Mouse (Mus musculus): ENCODE measurements around the gene Yrdc. TPM values are rescaled to one million over a fixed set of nuclear protein-coding genes. Genes with fewer than 3 reads are reported as not detected.

Gene Yrdc
- polyA plus RNA-seq, 1 experiment from 2014 or later = 10.6 TPM

GRCm38 (mm10) chr4:124840998-124841397 lies 9.5 kb upstream of the Yrdc start:
- no peak for ATAC-seq (ENCODE audit: low read depth)
- peaks cover 26% of the 10 kb centered on the region for H3K36me3 ChIP-seq (ENCODE audit: control insufficient read depth, insufficient read depth)
- H3K4me3 ChIP-seq (ENCODE audit: low read depth, low read length) = no peak overlapping the region
- WGBS (ENCODE audit: insufficient replicate concordance) = 90% methylated on average over 1 of the region's 1 CpGs
- H3K4me2 ChIP-seq (ENCODE audit: low read depth, low read length) = no peak overlapping the region
- no peaks in the 10 kb centered on the region for H3K4me1 ChIP-seq (ENCODE audit: control insufficient read depth, low read depth, low read length)
- no peak overlapping the region for H3K9ac ChIP-seq (ENCODE audit: low read depth, low read length)
- no peak overlapping the region for H3K27ac ChIP-seq (ENCODE audit: low read length)
- no peaks in the 10 kb centered on the region for H3K27me3 ChIP-seq (ENCODE audit: control insufficient read depth, insufficient read depth, low read depth, low read length)
- H3K9me3 ChIP-seq (replicated peaks; ENCODE audit: control insufficient read depth, low read length) = no peaks in the 10 kb centered on the region

GRCm38 (mm10) chr4:124843493-124843892 lies 7.0 kb upstream of the Yrdc start:
- peak; percentile 60; the same call in 1 of the 2 replicates for ATAC-seq (ENCODE audit: low read depth)
- 62% methylated on average over 11 of the region's 11 CpGs for WGBS (ENCODE audit: insufficient replicate concordance)
- H3K9ac ChIP-seq (ENCODE audit: low read depth, low read length) = no peak overlapping the region
- H3K36me3 ChIP-seq (ENCODE audit: control insufficient read depth, insufficient read depth) = peaks cover 20% of the 10 kb centered on the region
- peaks cover 6% of the 10 kb centered on the region for H3K4me1 ChIP-seq (ENCODE audit: control insufficient read depth, low read depth, low read length)
- H3K27ac ChIP-seq (ENCODE audit: low read length) = no peak overlapping the region
- H3K4me3 ChIP-seq (ENCODE audit: low read depth, low read length) = no peak overlapping the region
- H3K27me3 ChIP-seq (ENCODE audit: control insufficient read depth, insufficient read depth, low read depth, low read length) = no peaks in the 10 kb centered on the region
- H3K4me2 ChIP-seq (ENCODE audit: low read depth, low read length) = no peak overlapping the region
- no peaks in the 10 kb centered on the region for H3K9me3 ChIP-seq (replicated peaks; ENCODE audit: control insufficient read depth, low read length)

GRCm38 (mm10) chr4:124847573-124847972 lies 2.9 kb upstream of the Yrdc start:
- no peak overlapping the region for H3K4me3 ChIP-seq (ENCODE audit: low read depth, low read length)
- H3K9ac ChIP-seq (ENCODE audit: low read depth, low read length) = no peak overlapping the region
- WGBS (ENCODE audit: insufficient replicate concordance) = 6% methylated on average over 8 of the region's 8 CpGs
- H3K36me3 ChIP-seq (ENCODE audit: control insufficient read depth, insufficient read depth) = peaks cover under 1% of the 10 kb centered on the region
- no peak overlapping the region for H3K27ac ChIP-seq (ENCODE audit: low read length)
- no peaks in the 10 kb centered on the region for H3K27me3 ChIP-seq (ENCODE audit: control insufficient read depth, insufficient read depth, low read depth, low read length)
- no peaks in the 10 kb centered on the region for H3K9me3 ChIP-seq (replicated peaks; ENCODE audit: control insufficient read depth, low read length)
- H3K4me2 ChIP-seq (ENCODE audit: low read depth, low read length) = no peak overlapping the region
- peaks cover 24% of the 10 kb centered on the region for H3K4me1 ChIP-seq (ENCODE audit: control insufficient read depth, low read depth, low read length)
- ATAC-seq (ENCODE audit: low read depth) = peak; percentile 23

- Histone ChIP-seq H3K36me3 (ENCODE audit: control insufficient read depth, insufficient read depth) (peaks cover 4% of the 10 kb centered on the region), H3K9ac (ENCODE audit: low read depth, low read length) (peak overlapping the region; percentile 84), H3K4me2 (ENCODE audit: low read depth, low read length) (peak overlapping the region; percentile 95), H3K4me1 (ENCODE audit: control insufficient read depth, low read depth, low read length) (peaks cover 24% of the 10 kb centered on the region), H3K27me3 (ENCODE audit: control insufficient read depth, insufficient read depth, low read depth, low read length) (no peaks in the 10 kb centered on the region), H3K4me3 (ENCODE audit: low read depth, low read length) (peak overlapping the region; percentile 94), H3K9me3 (replicated peaks; ENCODE audit: control insufficient read depth, low read length) (no peaks in the 10 kb centered on the region), H3K27ac (ENCODE audit: low read length) (peak overlapping the region; percentile 80)
- WGBS (ENCODE audit: insufficient replicate concordance) = 11% methylated on average over 24 of the region's 24 CpGs
- ATAC-seq (ENCODE audit: low read depth) = no peak
These were observed 733 bp upstream of the Yrdc start for GRCm38 (mm10) chr4:124849631-124850260.

GRCm38 (mm10) chr4:124850933-124851658 lies 617 bp downstream of the Yrdc start, which contains the start of gene 1110065P20Rik:
1110065P20Rik (minus strand) TSS chr4:124851196.
- Histone ChIP-seq H3K4me3 (ENCODE audit: low read depth, low read length) (peak within 1 kb of the TSS; percentile 94), H3K4me2 (ENCODE audit: low read depth, low read length) (peak within 1 kb of the TSS; percentile 95), H3K9me3 (replicated peaks; ENCODE audit: control insufficient read depth, low read length) (no peaks in the 10 kb centered on the region), H3K4me1 (ENCODE audit: control insufficient read depth, low read depth, low read length) (peaks cover 24% of the 10 kb centered on the region), H3K36me3 (ENCODE audit: control insufficient read depth, insufficient read depth) (peaks cover 8% of the 10 kb centered on the region), H3K9ac (ENCODE audit: low read depth, low read length) (peak within 1 kb of the TSS; percentile 84), H3K27me3 (ENCODE audit: control insufficient read depth, insufficient read depth, low read depth, low read length) (no peaks in the 10 kb centered on the region), H3K27ac (ENCODE audit: low read length) (peak within 1 kb of the TSS; percentile 80)
- WGBS (ENCODE audit: insufficient replicate concordance) = under 1% methylated on average over 63 of the region's 75 CpGs
- peak; percentile 57 for ATAC-seq (ENCODE audit: low read depth)

- H3K9ac ChIP-seq (ENCODE audit: low read depth, low read length) = no peak overlapping the region
These were observed 5.8 kb downstream of the Yrdc start for GRCm38 (mm10) chr4:124856294-124856693.

GRCm38 (mm10) chr4:124858370-124858769 lies 7.9 kb downstream of the Yrdc start:
- 67% methylated on average over 5 of the region's 5 CpGs for WGBS (ENCODE audit: insufficient replicate concordance)
- Histone ChIP-seq H3K9ac (ENCODE audit: low read depth, low read length) (no peak overlapping the region), H3K4me1 (ENCODE audit: control insufficient read depth, low read depth, low read length) (no peaks in the 10 kb centered on the region), H3K9me3 (replicated peaks; ENCODE audit: control insufficient read depth, low read length) (no peaks in the 10 kb centered on the region), H3K4me2 (ENCODE audit: low read depth, low read length) (no peak overlapping the region), H3K4me3 (ENCODE audit: low read depth, low read length) (no peak overlapping the region), H3K27ac (ENCODE audit: low read length) (no peak overlapping the region), H3K27me3 (ENCODE audit: control insufficient read depth, insufficient read depth, low read depth, low read length) (peaks cover 29% of the 10 kb centered on the region), H3K36me3 (ENCODE audit: control insufficient read depth, insufficient read depth) (peaks cover 8% of the 10 kb centered on the region)
- ATAC-seq (ENCODE audit: low read depth) = no peak

More at GRCm38 (mm10) chr4:124856294-124856693, 5.8 kb downstream of the Yrdc start:
- Histone ChIP-seq H3K27me3 (ENCODE audit: control insufficient read depth, insufficient read depth, low read depth, low read length) (peaks cover 9% of the 10 kb centered on the region), H3K36me3 (ENCODE audit: control insufficient read depth, insufficient read depth) (peaks cover 8% of the 10 kb centered on the region), H3K4me3 (ENCODE audit: low read depth, low read length) (no peak overlapping the region), H3K4me2 (ENCODE audit: low read depth, low read length) (no peak overlapping the region), H3K27ac (ENCODE audit: low read length) (no peak overlapping the region), H3K9me3 (replicated peaks; ENCODE audit: control insufficient read depth, low read length) (no peaks in the 10 kb centered on the region), H3K4me1 (ENCODE audit: control insufficient read depth, low read depth, low read length) (peaks cover 11% of the 10 kb centered on the region)
- ATAC-seq (ENCODE audit: low read depth) = no peak
- WGBS (ENCODE audit: insufficient replicate concordance) = 77% methylated on average over 8 of the region's 8 CpGs

GRCm38 (mm10) chr4:124860446-124860845 lies 10.0 kb downstream of the Yrdc start:
- no peaks in the 10 kb centered on the region for H3K4me1 ChIP-seq (ENCODE audit: control insufficient read depth, low read depth, low read length)
- H3K4me3 ChIP-seq (ENCODE audit: low read depth, low read length) = no peak overlapping the region
- H3K36me3 ChIP-seq (ENCODE audit: control insufficient read depth, insufficient read depth) = no peaks in the 10 kb centered on the region; the same call in 1 of the 2 replicates
- H3K27me3 ChIP-seq (ENCODE audit: control insufficient read depth, insufficient read depth, low read depth, low read length) = peaks cover 34% of the 10 kb centered on the region
- no peak overlapping the region for H3K9ac ChIP-seq (ENCODE audit: low read depth, low read length)
- H3K9me3 ChIP-seq (replicated peaks; ENCODE audit: control insufficient read depth, low read length) = no peaks in the 10 kb centered on the region
- no peak for ATAC-seq (ENCODE audit: low read depth)
- no peak overlapping the region for H3K4me2 ChIP-seq (ENCODE audit: low read depth, low read length)
- H3K27ac ChIP-seq (ENCODE audit: low read length) = no peak overlapping the region
- 4% methylated on average over 7 of the region's 7 CpGs for WGBS (ENCODE audit: insufficient replicate concordance)
